Mouse (Mus musculus) brain, embryonic 14.5 days (tissue): ENCODE measurements around the gene Sh2b2. TPM values are rescaled to one million over a fixed set of nuclear protein-coding genes. Genes with fewer than 3 reads are reported as not detected.

Experiments
- DNase-seq: peaks from one replicate; pipeline ENCODE4 v3.0.0-alpha.2; 2011; ENCODE audit warnings: low read depth
- CTCF ChIP-seq: fragments of 200-500 bp; IDR thresholded peaks from 2 replicates; pipeline ENCODE4 v1.5.1; 2012; ENCODE audit warnings: inconsistent platforms, mild to moderate bottlenecking, moderate library complexity, borderline replicate concordance; ENCODE audit not compliant: insufficient read depth, insufficient read length; ENCODE audit errors: extremely low read depth
- POLR2A ChIP-seq: fragments of 200-500 bp; IDR thresholded peaks from 2 replicates; pipeline ENCODE4 v1.6.1; 2012; ENCODE audit warnings: mild to moderate bottlenecking, inconsistent platforms, borderline replicate concordance; ENCODE audit not compliant: poor library complexity, insufficient read depth, insufficient read length, severe bottlenecking; ENCODE audit errors: extremely low read depth
- polyA plus RNA-seq: library from polyadenylated mRNA; depleted of rRNA; stranded (reverse); fragments of >200 nt; gene quantifications from 2 replicates; pipeline ENCODE4 v1.2.3, GENCODE M21; 2012

Sh2b2 gene
- polyA plus RNA-seq, 1 experiment, result 59.1 TPM

DNA sequence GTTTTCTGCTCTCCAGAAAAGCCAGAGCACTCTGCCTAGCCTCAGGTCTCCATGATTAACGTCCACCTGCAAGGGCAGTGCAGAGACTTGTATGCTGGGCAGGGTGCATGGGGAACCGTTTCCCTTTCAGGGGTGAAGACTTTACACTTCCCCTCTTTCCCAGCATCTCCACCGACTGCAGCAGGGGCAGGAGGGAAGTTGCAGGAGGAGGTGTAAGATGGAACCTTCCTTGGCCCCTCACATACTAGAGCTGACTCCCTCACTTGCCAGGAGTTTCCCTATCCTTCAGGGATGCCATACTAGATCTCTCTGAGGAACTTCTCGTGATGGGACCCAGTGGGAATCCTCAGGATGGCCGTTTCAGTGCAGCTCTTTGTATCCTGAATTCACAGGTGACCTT, 35.8 kb downstream of the Sh2b2 start:
- DNase-seq, result no peak
- TF ChIP-seq CTCF (no peak), POLR2A (no peak)

DNA sequence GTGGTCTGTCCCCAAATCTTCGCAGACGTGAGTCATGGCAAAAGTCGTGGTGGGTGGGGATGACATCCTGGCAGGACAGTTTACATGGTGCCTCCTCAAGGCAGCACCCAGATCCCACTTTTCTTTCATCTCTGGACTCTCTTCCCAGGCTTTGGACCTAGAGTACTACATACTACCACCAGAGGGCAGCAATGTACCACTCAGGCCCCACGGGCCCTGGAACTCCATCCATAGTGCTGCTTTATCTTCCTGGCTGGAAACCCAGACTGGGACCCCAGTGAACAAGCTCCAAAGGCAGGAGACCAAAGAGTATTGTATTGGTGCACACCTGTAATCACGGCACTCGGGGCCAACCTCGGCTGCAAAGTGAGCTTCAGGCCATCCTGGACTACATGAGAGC, 44.5 kb downstream of the Sh2b2 start:
- DNase-seq, result peak; percentile 84
- TF ChIP-seq POLR2A, result no peak
- TF ChIP-seq CTCF, result peak; percentile 90

GRCm38 (mm10) chr5:136199526-136199925, 46.8 kb downstream of the Sh2b2 start:
- no peak for TF ChIP-seq CTCF
- TF ChIP-seq POLR2A, result no peak
- DNase-seq, result peak; percentile 57

GRCm38 (mm10) chr5:136198474-136199391, 47.6 kb downstream of the Sh2b2 start, which contains the start of gene Prkrip1:
TSS of gene Prkrip1 (minus strand) at chr5:136198963.
- TF ChIP-seq POLR2A, result peak; percentile 57; the same call in 1 of the 2 replicates
- TF ChIP-seq CTCF, result no peak
- peak; percentile 99 for DNase-seq

- no peak for DNase-seq
- no peak for TF ChIP-seq POLR2A
- no peak for TF ChIP-seq CTCF
Measured at GRCm38 (mm10) chr5:136191870-136192269, 54.5 kb downstream of the Sh2b2 start.

- TF ChIP-seq CTCF (peak; percentile 85), POLR2A (no peak)
- peak; percentile 77 for DNase-seq
Measured at GRCm38 (mm10) chr5:136186723-136187122, 59.6 kb downstream of the Sh2b2 start.

- TF ChIP-seq POLR2A (no peak), CTCF (no peak)
- DNase-seq, result no peak
Measured at GRCm38 (mm10) chr5:136183766-136184165, 62.6 kb downstream of the Sh2b2 start.

DNA sequence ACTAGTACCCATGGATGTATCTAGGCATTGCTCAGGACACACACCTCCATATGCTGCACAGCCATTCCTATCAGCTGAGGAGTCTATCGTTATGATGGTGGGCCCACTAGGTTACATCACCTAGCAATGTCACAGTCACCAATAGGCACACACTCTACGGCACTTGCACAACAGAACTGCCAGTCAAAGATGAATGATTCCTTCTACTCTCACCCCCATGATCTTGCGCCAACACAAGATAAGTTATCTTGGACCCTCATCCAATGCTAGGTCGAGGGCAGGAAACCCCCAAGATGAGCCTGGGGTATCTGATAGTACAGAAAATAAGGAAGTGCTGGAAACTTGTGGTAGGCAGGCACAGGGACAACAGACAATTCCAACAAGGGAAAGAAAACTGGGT, 63.5 kb downstream of the Sh2b2 start:
- no peak for DNase-seq

GRCm38 (mm10) chr5:136182049-136182448, 64.3 kb downstream of the Sh2b2 start:
- TF ChIP-seq CTCF, result no peak
- no peak for TF ChIP-seq POLR2A
- no peak for DNase-seq

More for the DNA sequence above, 63.5 kb downstream of the Sh2b2 start:
- no peak for TF ChIP-seq CTCF
- TF ChIP-seq POLR2A, result no peak

- TF ChIP-seq POLR2A, result no peak
- TF ChIP-seq CTCF, result no peak
Measured at GRCm38 (mm10) chr5:136181197-136181596, 65.2 kb downstream of the Sh2b2 start.

DNA sequence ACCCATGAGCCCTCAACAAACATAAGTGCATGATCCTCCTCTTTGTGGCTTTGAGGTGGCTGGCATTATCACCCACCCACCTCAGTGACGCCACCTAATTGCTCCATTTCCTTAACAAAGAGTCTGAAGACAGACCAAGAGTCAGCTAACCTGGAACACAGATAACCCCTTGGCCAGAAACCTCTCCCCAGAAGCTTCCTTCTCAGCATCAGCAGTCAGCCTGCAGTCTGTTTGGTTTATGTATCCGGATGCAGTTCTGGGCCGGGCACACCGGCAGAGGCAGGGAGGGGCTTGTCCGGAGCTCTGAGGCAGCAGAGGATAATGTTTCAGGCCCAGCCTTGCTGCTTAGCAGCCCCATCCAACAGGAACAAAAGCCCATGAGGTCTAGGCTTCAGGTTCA, 66.8 kb downstream of the Sh2b2 start:
- DNase-seq, result no peak
- no peak for TF ChIP-seq POLR2A
- TF ChIP-seq CTCF, result no peak

More at GRCm38 (mm10) chr5:136181197-136181596, 65.2 kb downstream of the Sh2b2 start:
- DNase-seq, result no peak

GRCm38 (mm10) chr5:136173606-136174463, 72.5 kb downstream of the Sh2b2 start:
- DNase-seq, result peak; percentile 92

More at GRCm38 (mm10) chr5:136173606-136174463, 72.5 kb downstream of the Sh2b2 start:
- TF ChIP-seq CTCF (no peak), POLR2A (no peak)
